In the genomic region with DNA sequence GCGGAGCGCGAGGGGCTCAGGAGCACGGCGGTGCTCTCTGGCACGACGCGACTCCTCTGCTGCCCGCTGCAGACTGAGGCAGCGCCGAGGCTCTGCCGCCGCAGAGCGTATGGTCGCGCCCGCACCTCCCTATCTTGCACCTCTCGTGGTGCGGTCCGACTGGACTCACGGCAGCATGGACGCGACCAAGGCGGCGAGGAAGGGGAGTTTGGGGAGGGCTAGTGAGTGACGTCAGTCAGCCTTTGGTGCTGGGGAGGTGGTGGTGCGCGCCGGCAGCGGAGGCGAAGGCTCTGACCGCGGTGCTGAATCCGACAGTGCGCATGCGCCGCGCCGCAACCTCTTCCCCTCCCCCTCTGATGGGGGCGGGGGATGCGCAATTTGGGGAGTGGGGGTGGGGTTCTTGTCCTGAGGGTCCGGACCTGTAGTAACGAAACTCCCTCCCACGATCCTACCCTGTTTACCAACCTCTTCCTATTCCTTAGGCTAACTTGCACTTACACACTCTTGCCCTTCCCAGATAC, we compare ENCODE assay signal across 9 mouse cellular contexts. TPM values are rescaled to one million over a fixed set of nuclear protein-coding genes. Genes with fewer than 3 reads are reported as not detected.
DNase-seq lines count a peak whose midpoint lies in the region; ATAC-seq lines count a peak whose summit lies in the region.
"Had no signal": no experiment of that assay in that cellular context is flagged by ENCODE, and none has a peak within 500 bp of the region (broad histone marks: within the 10 kb centered on the region; RNA-seq: fewer than 3 reads in every experiment).

A gene (minus strand): TSS at position 161 of the 521 bp plus-strand sequence.

- peak within 1 kb of the TSS; percentile 42 for H3K4me3 ChIP-seq in forebrain, embryonic 11.5 days (ENCODE audit: low read depth, low read length)
- peak within 1 kb of the TSS; percentile 47 for H3K4me3 ChIP-seq in heart, embryonic 16.5 days (ENCODE audit: low read length)
- H3K4me3 ChIP-seq in liver, embryonic 13.5 days (replicated peaks), result peak within 1 kb of the TSS; percentile 43
- H3K4me3 ChIP-seq in stomach, embryonic 14.5 days (ENCODE audit: low read depth, low read length), result peak within 1 kb of the TSS; percentile 35

- peak; percentile 87 for DNase-seq in CD4-positive helper T cell, adult 2 months (ENCODE audit: low read depth, low spot score)
- DNase-seq in brain, embryonic 18.5 days (ENCODE audit: low read depth, low spot score), result peak; percentile 86
- DNase-seq in forebrain, embryonic 11.5 days (ENCODE audit: low spot score), result peak; percentile 92
- DNase-seq in kidney, postnatal 25 days, result peak; percentile 72 to 88
- DNase-seq in liver, embryonic 13.5 days, result peak; percentile 37
- peak; percentile 78 to 83 for DNase-seq in natural killer cell, adult 2 months (ENCODE audit: low spot score in 2 of 2)

- H3K27ac ChIP-seq in forebrain, embryonic 11.5 days (ENCODE audit: low read depth, low read length), result no peak within 1 kb of the TSS
- no peak within 1 kb of the TSS for H3K27ac ChIP-seq in heart, embryonic 16.5 days (ENCODE audit: low read length)
- H3K27ac ChIP-seq in liver, embryonic 13.5 days, result no peak within 1 kb of the TSS
- H3K27ac ChIP-seq in stomach, embryonic 14.5 days (ENCODE audit: low read length), result no peak within 1 kb of the TSS

- H3K36me3 ChIP-seq in forebrain, embryonic 11.5 days (ENCODE audit: control insufficient read depth, insufficient read depth, low read length), result no peaks in the 10 kb centered on the region
- H3K36me3 ChIP-seq in heart, embryonic 16.5 days (ENCODE audit: control insufficient read depth, insufficient read depth), result no peaks in the 10 kb centered on the region
- H3K36me3 ChIP-seq in liver, embryonic 13.5 days, result no peaks in the 10 kb centered on the region
- no peaks in the 10 kb centered on the region; the same call in 1 of the 2 replicates for H3K36me3 ChIP-seq in stomach, embryonic 14.5 days (ENCODE audit: control insufficient read depth, insufficient read depth, low read length)
- H3K36me3 ChIP-seq: G1E had no signal

- H3K9me3 ChIP-seq in forebrain, embryonic 11.5 days (ENCODE audit: control insufficient read depth, low read length), result no peaks in the 10 kb centered on the region
- no peaks in the 10 kb centered on the region for H3K9me3 ChIP-seq in heart, embryonic 16.5 days (replicated peaks; ENCODE audit: control insufficient read depth, low read length)
- no peaks in the 10 kb centered on the region for H3K9me3 ChIP-seq in liver, embryonic 13.5 days (replicated peaks)
- no peaks in the 10 kb centered on the region for H3K9me3 ChIP-seq in stomach, embryonic 14.5 days (ENCODE audit: control insufficient read depth, low read depth, low read length)
- H3K9me3 ChIP-seq: G1E had no signal

- no peaks in the 10 kb centered on the region for H3K27me3 ChIP-seq in forebrain, embryonic 11.5 days (ENCODE audit: control insufficient read depth, insufficient read depth, low read length)
- peaks cover 2% of the 10 kb centered on the region; the same call in 1 of the 2 replicates for H3K27me3 ChIP-seq in heart, embryonic 16.5 days (ENCODE audit: control insufficient read depth, insufficient read depth, low read length)
- H3K27me3 ChIP-seq in liver, embryonic 13.5 days, result peaks cover 41% of the 10 kb centered on the region
- no peaks in the 10 kb centered on the region for H3K27me3 ChIP-seq in stomach, embryonic 14.5 days (ENCODE audit: control insufficient read depth, insufficient read depth, low read length)

- H3K9ac ChIP-seq in forebrain, embryonic 11.5 days (ENCODE audit: low read length), result peak within 1 kb of the TSS; percentile 53
- no peak within 1 kb of the TSS for H3K9ac ChIP-seq in heart, embryonic 16.5 days (ENCODE audit: low read length)
- H3K9ac ChIP-seq in liver, embryonic 13.5 days, result no peak within 1 kb of the TSS
- H3K9ac ChIP-seq in stomach, embryonic 14.5 days (replicated peaks; ENCODE audit: low read depth, low read length), result no peak within 1 kb of the TSS

- H3K4me2 ChIP-seq in forebrain, embryonic 11.5 days (ENCODE audit: low read depth, low read length, severe bottlenecking), result peak within 1 kb of the TSS; percentile 53
- H3K4me2 ChIP-seq in heart, embryonic 16.5 days (ENCODE audit: low read depth, low read length), result peak within 1 kb of the TSS; percentile 74
- peak within 1 kb of the TSS; percentile 64 for H3K4me2 ChIP-seq in liver, embryonic 13.5 days
- H3K4me2 ChIP-seq in stomach, embryonic 14.5 days (replicated peaks; ENCODE audit: low read depth, low read length), result peak within 1 kb of the TSS; percentile 72

- peak; percentile 98 for ATAC-seq in forebrain, embryonic 11.5 days (replicated peaks; ENCODE audit: low FRiP score)
- ATAC-seq in heart, embryonic 16.5 days (replicated peaks; ENCODE audit: extremely low read depth, insufficient read depth, low FRiP score), result peak; percentile 91
- ATAC-seq in liver, embryonic 13.5 days (ENCODE audit: low read depth), result peak; percentile 62
- ATAC-seq in stomach, embryonic 14.5 days (ENCODE audit: insufficient number of reproducible peaks, insufficient read depth, low FRiP score, low read depth), result peak; percentile 93

- WGBS in forebrain, embryonic 11.5 days, result 23% methylated on average over 31 of the region's 44 CpGs
- 9% methylated on average over 41 of the region's 44 CpGs for WGBS in heart, embryonic 16.5 days
- 13% methylated on average over 36 of the region's 44 CpGs for WGBS in liver, embryonic 13.5 days (ENCODE audit: insufficient replicate concordance)
- 9% methylated on average over 25 of the region's 44 CpGs for WGBS in stomach, embryonic 14.5 days

- 0 out of 2 replicates have a peak, but pooled peaks cover 2% of the 10 kb centered on the region for H3K4me1 ChIP-seq in forebrain, embryonic 11.5 days (replicated peaks; ENCODE audit: control insufficient read depth, insufficient read depth, low read length)
- no peaks in the 10 kb centered on the region for H3K4me1 ChIP-seq in heart, embryonic 16.5 days (ENCODE audit: control insufficient read depth, insufficient read depth, low read length)
- H3K4me1 ChIP-seq in liver, embryonic 13.5 days (replicated peaks), result no peaks in the 10 kb centered on the region
- no peaks in the 10 kb centered on the region for H3K4me1 ChIP-seq in stomach, embryonic 14.5 days (ENCODE audit: control insufficient read depth, insufficient read depth, low read length)

RNA-seq across cellular contexts. Expression of the gene that starts here (rescaled TPM):
- 11.5 and 12.6 TPM in 2 replicates for polyA plus RNA-seq in forebrain, embryonic 11.5 days (2014; fragmentation: Nextera tagmentation; extraction: Ambion mirVana)
- 0.15 and 0.21 TPM in 2 replicates for polyA plus RNA-seq in heart, embryonic 16.5 days (2015; fragmentation: Nextera tagmentation; extraction: Ambion mirVana)
- polyA plus RNA-seq in liver, embryonic 13.5 days (2015; fragmentation: Nextera tagmentation; extraction: Ambion mirVana), result 0.03 and 0.12 TPM in 2 replicates
- polyA plus RNA-seq in stomach, embryonic 14.5 days (2014; fragmentation: Nextera tagmentation; extraction: Ambion mirVana), result 2.3 and 2.8 TPM in 2 replicates
- polyA plus RNA-seq: G1E had no signal

Comparison
In these comparisons a context has a peak if more than half of its experiments do, and no peak if none do; other contexts are left out.
1. Peak in ATAC-seq, H3K4me3 ChIP-seq and H3K4me2 ChIP-seq in heart, embryonic 16.5 days; RNA of the gene not detected or under 1 TPM.
2. Peak in DNase-seq, ATAC-seq, H3K4me3 ChIP-seq and H3K4me2 ChIP-seq in liver, embryonic 13.5 days; RNA of the gene not detected or under 1 TPM.
3. DNase-seq: peak in every context shown above with its lines; median percentile 92 in forebrain, embryonic 11.5 days; 87 in CD4-positive helper T cell, adult 2 months; 86 in brain, embryonic 18.5 days; 80 in natural killer cell, adult 2 months; 80 in kidney, postnatal 25 days; 37 in liver, embryonic 13.5 days.